Mouse (Mus musculus): Measurements from ENCODE around the gene Bola3. TPM values are rescaled to one million over a fixed set of nuclear protein-coding genes. Genes with fewer than 3 reads are reported as not detected.

The Bola3 gene
- polyA plus RNA-seq, 1 experiment from 2014 or later, result 144 TPM

GRCm38 (mm10) chr6:83347916-83348315, 1.0 kb upstream of the Bola3 start:
- H3K4me2 ChIP-seq, result no peak overlapping the region
- H3K4me1 ChIP-seq (ENCODE audit: insufficient read depth), result no peaks in the 10 kb centered on the region
- no peaks in the 10 kb centered on the region for H3K9me3 ChIP-seq (ENCODE audit: low read depth, low read length)
- DNase-seq, result peak; percentile 56
- ATAC-seq (ENCODE audit: insufficient read depth), result peak; percentile 48
- H3K27ac ChIP-seq (ENCODE audit: low read depth), result no peak overlapping the region
- 62% methylated on average over 3 of the region's 3 CpGs for WGBS
- no peak for TF ChIP-seq CTCF (IDR thresholded peaks at IDR 0.05; ENCODE audit: low read depth)
- H3K36me3 ChIP-seq (ENCODE audit: insufficient read depth), result peaks cover 14% of the 10 kb centered on the region
- H3K4me3 ChIP-seq (ENCODE audit: low read depth, low read length), result no peak overlapping the region
- no peaks in the 10 kb centered on the region for H3K27me3 ChIP-seq (ENCODE audit: insufficient read depth, low read length)
- H3K9ac ChIP-seq, result no peak overlapping the region

- Histone ChIP-seq H3K4me1 (ENCODE audit: insufficient read depth) (no peaks in the 10 kb centered on the region), H3K9ac (peak overlapping the region; percentile 79), H3K4me3 (ENCODE audit: low read depth, low read length) (peak overlapping the region; percentile 61), H3K27me3 (ENCODE audit: insufficient read depth, low read length) (no peaks in the 10 kb centered on the region), H3K9me3 (ENCODE audit: low read depth, low read length) (no peaks in the 10 kb centered on the region), H3K36me3 (ENCODE audit: insufficient read depth) (peaks cover 19% of the 10 kb centered on the region), H3K4me2 (peak overlapping the region; percentile 80), H3K27ac (ENCODE audit: low read depth) (peak overlapping the region; percentile 42; the same call in 1 of the 2 replicates)
- peak; percentile 61 for TF ChIP-seq CTCF (IDR thresholded peaks at IDR 0.05; ENCODE audit: low read depth)
- peak; percentile 95 for ATAC-seq (ENCODE audit: insufficient read depth)
- peak; percentile 91 for DNase-seq
- under 1% methylated on average over 53 of the region's 53 CpGs for WGBS
Observed at GRCm38 (mm10) chr6:83349274-83349958, 469 bp downstream of the Bola3 start.

DNA sequence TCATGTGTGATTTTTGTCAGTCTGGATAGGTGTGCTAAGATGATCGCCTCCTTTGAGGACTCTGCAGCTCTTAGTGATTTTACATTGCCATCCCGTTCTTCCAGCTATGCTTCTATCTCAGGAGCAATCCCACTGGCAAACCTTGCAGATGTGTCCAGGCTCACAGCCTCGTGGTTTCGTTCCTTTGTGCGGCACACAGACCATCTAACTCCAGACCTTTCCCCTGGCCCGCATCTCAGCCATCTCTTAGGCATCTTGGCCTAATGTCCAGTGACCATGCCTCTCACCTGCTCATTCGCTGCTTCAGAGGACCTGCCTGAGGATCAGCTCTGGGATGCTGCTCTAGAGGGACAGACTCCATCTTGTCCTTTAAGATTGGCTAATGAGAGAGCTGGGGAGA, 1.2 kb downstream of the Bola3 start:
- H3K27ac ChIP-seq (ENCODE audit: low read depth), result no peak overlapping the region
- DNase-seq, result no peak

GRCm38 (mm10) chr6:83350851-83351405, 2.0 kb downstream of the Bola3 start:
- ATAC-seq (ENCODE audit: insufficient read depth) (no peak), DNase-seq (no peak)
- Histone ChIP-seq H3K27ac (ENCODE audit: low read depth) (no peak overlapping the region), H3K4me1 (ENCODE audit: insufficient read depth) (no peaks in the 10 kb centered on the region), H3K36me3 (ENCODE audit: insufficient read depth) (peaks cover 33% of the 10 kb centered on the region), H3K4me3 (ENCODE audit: low read depth, low read length) (no peak overlapping the region), H3K9ac (no peak overlapping the region; the same call in 1 of the 2 replicates), H3K9me3 (ENCODE audit: low read depth, low read length) (no peaks in the 10 kb centered on the region), H3K27me3 (ENCODE audit: insufficient read depth, low read length) (no peaks in the 10 kb centered on the region), H3K4me2 (no peak overlapping the region)
- no peak for TF ChIP-seq CTCF (IDR thresholded peaks at IDR 0.05; ENCODE audit: low read depth)
- WGBS, result 84% methylated on average over 16 of the region's 16 CpGs

More for the DNA sequence above, 1.2 kb downstream of the Bola3 start:
- Histone ChIP-seq H3K4me2 (peak overlapping the region; percentile 80), H3K4me3 (ENCODE audit: low read depth, low read length) (peak overlapping the region; percentile 61), H3K36me3 (ENCODE audit: insufficient read depth) (peaks cover 26% of the 10 kb centered on the region), H3K9me3 (ENCODE audit: low read depth, low read length) (no peaks in the 10 kb centered on the region), H3K27me3 (ENCODE audit: insufficient read depth, low read length) (no peaks in the 10 kb centered on the region), H3K4me1 (ENCODE audit: insufficient read depth) (no peaks in the 10 kb centered on the region), H3K9ac (peak overlapping the region; percentile 79)
- no peak for ATAC-seq (ENCODE audit: insufficient read depth)
- TF ChIP-seq CTCF (IDR thresholded peaks at IDR 0.05; ENCODE audit: low read depth), result no peak
- 77% methylated on average over 7 of the region's 7 CpGs for WGBS

DNA sequence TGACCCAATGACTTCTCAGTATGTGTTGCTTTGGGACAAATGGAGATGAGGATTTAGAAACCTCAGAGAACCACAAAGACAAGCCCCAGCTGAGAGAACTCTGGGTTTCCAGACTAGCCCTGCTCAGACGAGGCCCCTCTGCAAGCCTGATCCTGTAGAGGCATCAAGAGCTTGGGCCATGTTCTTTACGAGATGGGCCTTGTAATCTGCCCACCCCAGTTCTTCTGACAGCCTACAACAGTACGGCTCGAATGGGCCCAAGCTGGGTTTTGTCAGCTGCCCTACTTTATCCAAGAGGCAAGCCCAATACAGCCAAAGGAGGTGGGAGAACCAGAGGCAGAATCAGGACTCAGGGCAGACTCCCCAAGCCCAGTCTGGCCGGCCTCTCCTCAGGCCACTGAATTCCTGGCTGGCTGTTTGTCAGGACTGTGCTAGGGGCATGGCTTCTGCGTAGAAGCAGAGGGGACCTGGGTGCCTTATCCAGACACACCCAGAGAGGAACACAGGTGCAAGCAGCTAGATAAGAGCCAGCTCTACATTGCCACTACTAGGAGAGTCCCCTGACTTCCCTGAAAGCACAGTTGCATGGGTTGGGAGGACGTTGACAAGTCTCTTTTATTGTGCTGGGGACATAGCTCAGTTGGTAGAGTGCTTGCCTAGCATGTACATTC, 2.7 kb downstream of the Bola3 start:
- no peak overlapping the region; the same call in 1 of the 2 replicates for H3K9ac ChIP-seq
- DNase-seq (no peak), ATAC-seq (ENCODE audit: insufficient read depth) (no peak)
- H3K27me3 ChIP-seq (ENCODE audit: insufficient read depth, low read length), result no peaks in the 10 kb centered on the region
- no peaks in the 10 kb centered on the region for H3K4me1 ChIP-seq (ENCODE audit: insufficient read depth)
- peak overlapping the region; percentile 20; the same call in 1 of the 2 replicates for H3K4me2 ChIP-seq
- no peaks in the 10 kb centered on the region for H3K9me3 ChIP-seq (ENCODE audit: low read depth, low read length)
- no peak overlapping the region for H3K27ac ChIP-seq (ENCODE audit: low read depth)
- H3K36me3 ChIP-seq (ENCODE audit: insufficient read depth), result peaks cover 37% of the 10 kb centered on the region
- H3K4me3 ChIP-seq (ENCODE audit: low read depth, low read length), result no peak overlapping the region
- no peak for TF ChIP-seq CTCF (IDR thresholded peaks at IDR 0.05; ENCODE audit: low read depth)
- 78% methylated on average over 7 of the region's 7 CpGs for WGBS

DNA sequence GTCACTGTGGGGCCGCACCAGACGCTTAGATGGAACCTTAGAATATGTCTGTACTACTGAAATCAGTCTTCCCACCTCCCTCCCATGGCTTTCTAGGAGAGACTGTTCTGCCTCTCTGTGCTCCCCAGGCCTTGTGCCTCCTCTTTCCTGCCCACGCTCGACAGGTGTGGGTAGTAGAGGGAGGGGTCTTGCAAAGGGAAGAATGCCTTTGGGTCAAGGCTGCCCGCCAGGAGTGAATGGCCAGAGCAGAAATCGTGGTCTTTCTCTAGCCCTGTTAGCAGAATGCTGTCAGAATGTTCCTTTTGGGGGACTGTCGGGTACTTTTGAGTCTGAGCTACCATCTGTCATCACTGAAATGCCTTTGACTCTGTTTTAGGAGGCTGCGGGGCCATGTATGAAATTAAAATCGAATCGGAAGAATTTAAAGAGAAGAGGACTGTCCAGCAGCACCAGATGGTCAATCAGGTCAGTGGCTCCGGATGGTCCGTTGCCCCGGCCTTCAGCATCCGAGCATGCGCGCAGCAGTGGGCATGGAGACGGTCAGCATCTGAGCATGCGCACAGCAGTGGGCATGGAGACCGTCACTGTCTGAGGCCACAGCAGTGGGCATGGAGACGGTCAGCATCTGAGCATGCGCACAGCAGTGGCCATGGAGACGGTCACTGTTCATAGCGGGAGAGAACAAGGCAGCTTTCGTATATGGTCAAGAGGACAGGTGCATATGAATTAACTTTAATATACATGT, 3.9 kb downstream of the Bola3 start:
- no peaks in the 10 kb centered on the region for H3K4me1 ChIP-seq (ENCODE audit: insufficient read depth)
- DNase-seq (no peak), ATAC-seq (ENCODE audit: insufficient read depth) (no peak)
- no peak for TF ChIP-seq CTCF (IDR thresholded peaks at IDR 0.05; ENCODE audit: low read depth)
- no peaks in the 10 kb centered on the region for H3K9me3 ChIP-seq (ENCODE audit: low read depth, low read length)
- H3K27ac ChIP-seq (ENCODE audit: low read depth), result no peak overlapping the region
- H3K4me2 ChIP-seq, result peak overlapping the region; percentile 35; the same call in 1 of the 2 replicates
- peaks cover 48% of the 10 kb centered on the region for H3K36me3 ChIP-seq (ENCODE audit: insufficient read depth)
- no peak overlapping the region for H3K9ac ChIP-seq
- 92% methylated on average over 24 of the region's 24 CpGs for WGBS
- no peak overlapping the region for H3K4me3 ChIP-seq (ENCODE audit: low read depth, low read length)
- no peaks in the 10 kb centered on the region for H3K27me3 ChIP-seq (ENCODE audit: insufficient read depth, low read length)
